Mouse (Mus musculus): ENCODE measurements around the gene Heatr6. TPM values are rescaled to one million over a fixed set of nuclear protein-coding genes. Genes with fewer than 3 reads are reported as not detected.

Gene Heatr6
- total and polyA plus RNA-seq, 3 experiments: 17.4 to 24.4 (median 17.6) TPM

DNA sequence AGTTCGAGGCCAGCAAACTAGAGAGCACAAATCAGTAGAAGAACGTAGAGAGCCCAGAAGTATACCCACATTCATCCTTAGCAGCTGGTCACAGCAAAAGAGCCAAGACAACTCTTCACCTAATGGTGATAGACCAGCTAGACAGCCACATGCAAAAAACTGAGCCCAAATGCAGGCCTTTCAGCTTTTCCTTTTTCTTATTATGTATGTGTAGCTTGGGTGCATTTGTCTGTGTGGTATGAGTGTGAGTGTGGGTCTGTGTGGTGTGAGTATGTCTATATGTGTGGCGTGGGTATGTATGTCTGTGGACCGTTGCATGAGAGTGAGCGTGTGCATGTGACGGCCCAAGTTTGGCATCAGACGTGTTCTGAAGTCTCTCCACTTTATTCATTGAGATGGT is 17.5 kb downstream of the Heatr6 start:
- peaks cover 75 to 97% of the 10 kb centered on the region in 2 experiments for H3K36me3 ChIP-seq (replicated peaks in 1 of 2; ENCODE audit: control insufficient read depth in 1 of 2, insufficient read depth in 1 of 2, low read length in 1 of 2)
- dilution Hi-C loops (cut with MboI; ENCODE audit: extremely low pct_ligation_motif_present, extremely low pct_unique_long_range_greater_than_20kb, low sequenced_read_pairs): no loop called here

GRCm38 (mm10) chr11:83772341-83772740 is 18.8 kb downstream of the Heatr6 start:
- dilution Hi-C loops (cut with MboI; ENCODE audit: extremely low pct_ligation_motif_present, extremely low pct_unique_long_range_greater_than_20kb, low sequenced_read_pairs): no loop called here
- H3K36me3 ChIP-seq (replicated peaks in 1 of 2; ENCODE audit: control insufficient read depth in 1 of 2, insufficient read depth in 1 of 2, low read length in 1 of 2): peaks cover 80 to 97% of the 10 kb centered on the region in 2 experiments
- DNase-seq (ENCODE audit: extremely low read depth): no peak

More for the DNA sequence above, 17.5 kb downstream of the Heatr6 start:
- Histone ChIP-seq H3K9ac (ENCODE audit: insufficient read depth, low read depth) (no peak overlapping the region), H3K4me2 (ENCODE audit: insufficient read depth, low read depth, poor library complexity, severe bottlenecking) (no peak overlapping the region), H3K27me3 (replicated peaks) (no peaks in the 10 kb centered on the region), H3K9me3 (replicated peaks; ENCODE audit: low read length) (no peaks in the 10 kb centered on the region), H3K27ac (ENCODE audit: insufficient read depth, low read depth) (no peak overlapping the region), H3K4me3 (replicated peaks in 1 of 3; ENCODE audit: low read depth in 2 of 3, low read length in 2 of 3, poor library complexity in 1 of 3) (no peak overlapping the region), H3K4me1 (ENCODE audit: control insufficient read depth in 1 of 2, insufficient read depth in 2 of 2) (peaks cover 0 to 9% of the 10 kb centered on the region in 2 experiments; a peak in 2 of 4 replicates), H3K79me2 (replicated peaks; ENCODE audit: control insufficient read depth, extremely low read depth, insufficient read depth, poor library complexity, severe bottlenecking) (no peaks in the 10 kb centered on the region)
- TF ChIP-seq EP300 (IDR thresholded peaks at IDR 0.05; ENCODE audit: low read length): no peak
- no peak for TF ChIP-seq SIN3A (IDR thresholded peaks at IDR 0.05; ENCODE audit: low read length)
- no peak for TF ChIP-seq TCF12 (IDR thresholded peaks at IDR 0.05; ENCODE audit: low read depth, low read length)
- TF ChIP-seq USF1 (IDR thresholded peaks at IDR 0.05; ENCODE audit: low read depth, low read length): no peak
- no peak for TF ChIP-seq PAX5 (IDR thresholded peaks at IDR 0.05; ENCODE audit: low read length)
- TF ChIP-seq POLR2A (IDR thresholded peaks at IDR 0.05; ENCODE audit: low read depth, low read length): no peak
- TF ChIP-seq NRF1 (IDR thresholded peaks at IDR 0.05; ENCODE audit: low read depth, low read length): no peak
- TF ChIP-seq JUN (IDR thresholded peaks at IDR 0.05; ENCODE audit: insufficient read depth, low read depth, low read length): no peak
- TF ChIP-seq KAT2A (IDR thresholded peaks at IDR 0.05; ENCODE audit: insufficient replicate concordance, low read length): no peak
- TF ChIP-seq POLR2AphosphoS2 (IDR thresholded peaks at IDR 0.05; ENCODE audit: low read depth, low read length): no peak
- in situ Hi-C loops (cut with MboI; ENCODE audit: low pct_ligation_motif_present, low pct_unique_long_range_greater_than_20kb, low sequenced_read_pairs): no loop called here
- no peak for DNase-seq (ENCODE audit: extremely low read depth)

GRCm38 (mm10) chr11:83773691-83774090 is 20.2 kb downstream of the Heatr6 start:
- dilution Hi-C loops (cut with MboI; ENCODE audit: extremely low pct_ligation_motif_present, extremely low pct_unique_long_range_greater_than_20kb, low sequenced_read_pairs) (no loop called here), in situ Hi-C loops (cut with MboI; ENCODE audit: low pct_ligation_motif_present, low pct_unique_long_range_greater_than_20kb, low sequenced_read_pairs) (no loop called here)
- Histone ChIP-seq H3K9ac (ENCODE audit: insufficient read depth, low read depth) (no peak overlapping the region), H3K9me3 (replicated peaks; ENCODE audit: low read length) (no peaks in the 10 kb centered on the region), H3K4me2 (ENCODE audit: insufficient read depth, low read depth, poor library complexity, severe bottlenecking) (no peak overlapping the region), H3K36me3 (replicated peaks in 1 of 2; ENCODE audit: control insufficient read depth in 1 of 2, insufficient read depth in 1 of 2, low read length in 1 of 2) (peaks cover 74 to 94% of the 10 kb centered on the region in 2 experiments), H3K79me2 (replicated peaks; ENCODE audit: control insufficient read depth, extremely low read depth, insufficient read depth, poor library complexity, severe bottlenecking) (no peaks in the 10 kb centered on the region), H3K27me3 (replicated peaks) (no peaks in the 10 kb centered on the region), H3K4me3 (replicated peaks in 1 of 3; ENCODE audit: low read depth in 2 of 3, low read length in 2 of 3, poor library complexity in 1 of 3) (no peak overlapping the region), H3K27ac (ENCODE audit: insufficient read depth, low read depth) (no peak overlapping the region), H3K4me1 (ENCODE audit: control insufficient read depth in 1 of 2, insufficient read depth in 2 of 2) (peaks cover 0 to 7% of the 10 kb centered on the region in 2 experiments; a peak in 2 of 4 replicates)
- DNase-seq (ENCODE audit: extremely low read depth): no peak
- TF ChIP-seq SIN3A (IDR thresholded peaks at IDR 0.05; ENCODE audit: low read length) (no peak), HCFC1 (IDR thresholded peaks at IDR 0.05; ENCODE audit: low read depth, low read length) (no peak), EP300 (IDR thresholded peaks at IDR 0.05; ENCODE audit: low read length) (no peak), UBTF (IDR thresholded peaks at IDR 0.05; ENCODE audit: low read depth, low read length) (no peak), MXI1 (IDR thresholded peaks at IDR 0.05; ENCODE audit: low read depth, low read length) (no peak), IRF4 (IDR thresholded peaks at IDR 0.05; ENCODE audit: low read depth, low read length) (no peak), NRF1 (IDR thresholded peaks at IDR 0.05; ENCODE audit: low read depth, low read length) (no peak), MAFK (IDR thresholded peaks at IDR 0.05; ENCODE audit: insufficient replicate concordance, low read length) (no peak)

More at GRCm38 (mm10) chr11:83772341-83772740, 18.8 kb downstream of the Heatr6 start:
- Histone ChIP-seq H3K4me3 (replicated peaks in 1 of 3; ENCODE audit: low read depth in 2 of 3, low read length in 2 of 3, poor library complexity in 1 of 3) (no peak overlapping the region), H3K4me2 (ENCODE audit: insufficient read depth, low read depth, poor library complexity, severe bottlenecking) (no peak overlapping the region), H3K27me3 (replicated peaks) (no peaks in the 10 kb centered on the region), H3K79me2 (replicated peaks; ENCODE audit: control insufficient read depth, extremely low read depth, insufficient read depth, poor library complexity, severe bottlenecking) (no peaks in the 10 kb centered on the region), H3K9ac (ENCODE audit: insufficient read depth, low read depth) (no peak overlapping the region), H3K9me3 (replicated peaks; ENCODE audit: low read length) (no peaks in the 10 kb centered on the region), H3K27ac (ENCODE audit: insufficient read depth, low read depth) (no peak overlapping the region), H3K4me1 (ENCODE audit: control insufficient read depth in 1 of 2, insufficient read depth in 2 of 2) (peaks cover 0 to 12% of the 10 kb centered on the region in 2 experiments; a peak in 2 of 4 replicates)
- TF ChIP-seq USF2 (conservative IDR thresholded peaks at IDR 0.05; ENCODE audit: low read depth, low read length): no peak
- TF ChIP-seq CHD2 (IDR thresholded peaks at IDR 0.05; ENCODE audit: low read length): no peak
- TF ChIP-seq PAX5 (IDR thresholded peaks at IDR 0.05; ENCODE audit: low read length): no peak
- TF ChIP-seq USF1 (IDR thresholded peaks at IDR 0.05; ENCODE audit: low read depth, low read length): no peak
- no peak for TF ChIP-seq ZKSCAN1 (IDR thresholded peaks at IDR 0.05; ENCODE audit: borderline replicate concordance, low read depth, low read length)
- no peak for TF ChIP-seq CTCF (conservative IDR thresholded peaks at IDR 0.05 in 1 of 2, IDR thresholded peaks at IDR 0.05 in 1 of 2; ENCODE audit: low read depth in 2 of 2, low read length in 2 of 2)
- in situ Hi-C loops (cut with MboI; ENCODE audit: low pct_ligation_motif_present, low pct_unique_long_range_greater_than_20kb, low sequenced_read_pairs): no loop called here
